Mouse (Mus musculus): ENCODE measurements around the gene Setd2. TPM values are rescaled to one million over a fixed set of nuclear protein-coding genes. Genes with fewer than 3 reads are reported as not detected.

Setd2 gene
- total and polyA plus RNA-seq, 3 experiments, result 28.2 to 105 (median 59.2) TPM

GRCm38 (mm10) chr9:110662844-110663243 is 130.4 kb downstream of the Setd2 start:
- H3K79me2 ChIP-seq (ENCODE audit: control insufficient read depth, insufficient read depth, low read length, poor library complexity), result peaks cover 41% of the 10 kb centered on the region
- DNase-seq (ENCODE audit: low read depth, low spot score), result no peak
- H3K27ac ChIP-seq (ENCODE audit: control insufficient read depth, low read depth, low read length), result no peak overlapping the region
- no peak overlapping the region for H3K4me3 ChIP-seq (ENCODE audit: control insufficient read depth in 1 of 2, insufficient read depth in 1 of 2, low read depth in 2 of 2, low read length in 2 of 2)
- no peak overlapping the region for H3K9ac ChIP-seq (ENCODE audit: control insufficient read depth, low read depth, low read length, poor library complexity, severe bottlenecking)
- peaks cover 15 to 21% of the 10 kb centered on the region in 2 experiments for H3K4me1 ChIP-seq (ENCODE audit: control insufficient read depth in 1 of 2, insufficient read depth in 2 of 2, low read length in 2 of 2)
- no peaks in the 10 kb centered on the region for H3K9me3 ChIP-seq (replicated peaks; ENCODE audit: insufficient read depth, low read length)
- peaks cover 0 to 34% of the 10 kb centered on the region in 2 experiments; a peak in 2 of 4 replicates for H3K36me3 ChIP-seq (ENCODE audit: control insufficient read depth in 1 of 2, insufficient read depth in 2 of 2, low read length in 2 of 2)
- H3K27me3 ChIP-seq (ENCODE audit: control insufficient read depth in 1 of 2, insufficient read depth in 2 of 2, low read length in 2 of 2), result no peaks in the 10 kb centered on the region
- no peak for TF ChIP-seq JUND (IDR thresholded peaks at IDR 0.05; ENCODE audit: low read depth, low read length)
- no peak for TF ChIP-seq NRF1 (IDR thresholded peaks at IDR 0.05; ENCODE audit: insufficient read depth, low read depth, low read length, poor library complexity, severe bottlenecking)
- TF ChIP-seq MAFK (IDR thresholded peaks at IDR 0.05; ENCODE audit: borderline replicate concordance, low read depth, low read length), result no peak
- TF ChIP-seq ZKSCAN1 (IDR thresholded peaks at IDR 0.05; ENCODE audit: low read depth, low read length), result no peak
- TF ChIP-seq POLR2AphosphoS5 (IDR thresholded peaks at IDR 0.05; ENCODE audit: borderline replicate concordance, low read depth, low read length), result no peak
- no peak for TF ChIP-seq USF1 (IDR thresholded peaks at IDR 0.05; ENCODE audit: low read depth, low read length)
- TF ChIP-seq MXI1 (IDR thresholded peaks at IDR 0.05; ENCODE audit: low read depth, low read length), result no peak
- TF ChIP-seq HCFC1 (IDR thresholded peaks at IDR 0.05; ENCODE audit: low read depth, low read length), result no peak
- no peak for TF ChIP-seq ZMIZ1 (IDR thresholded peaks at IDR 0.05; ENCODE audit: low read depth, low read length)
- TF ChIP-seq ZNF384 (IDR thresholded peaks at IDR 0.05; ENCODE audit: low read depth, low read length), result no peak
- no peak for TF ChIP-seq MAZ (IDR thresholded peaks at IDR 0.05; ENCODE audit: low read depth, low read length)
- no peak for TF ChIP-seq MEF2A (IDR thresholded peaks at IDR 0.05; ENCODE audit: extremely low read depth, insufficient replicate concordance, low read depth, low read length, poor library complexity, severe bottlenecking)
- TF ChIP-seq E2F4 (IDR thresholded peaks at IDR 0.05; ENCODE audit: borderline replicate concordance, low read depth, low read length), result no peak
- no peak for TF ChIP-seq UBTF (IDR thresholded peaks at IDR 0.05; ENCODE audit: borderline replicate concordance, insufficient read depth, low read depth, low read length)
- no peak for TF ChIP-seq NELFE (IDR thresholded peaks at IDR 0.05; ENCODE audit: low read depth, low read length)
- no peak for TF ChIP-seq SIN3A (IDR thresholded peaks at IDR 0.05; ENCODE audit: low read length)
- TF ChIP-seq ELF1 (IDR thresholded peaks at IDR 0.05; ENCODE audit: low read depth, low read length), result no peak
- no peak for TF ChIP-seq ZC3H11A (IDR thresholded peaks at IDR 0.05; ENCODE audit: low read depth, low read length)
- TF ChIP-seq KAT2A (conservative IDR thresholded peaks at IDR 0.05; ENCODE audit: low read depth, low read length), result no peak
- no peak for TF ChIP-seq TBP (IDR thresholded peaks at IDR 0.05; ENCODE audit: low read depth, low read length)

DNA sequence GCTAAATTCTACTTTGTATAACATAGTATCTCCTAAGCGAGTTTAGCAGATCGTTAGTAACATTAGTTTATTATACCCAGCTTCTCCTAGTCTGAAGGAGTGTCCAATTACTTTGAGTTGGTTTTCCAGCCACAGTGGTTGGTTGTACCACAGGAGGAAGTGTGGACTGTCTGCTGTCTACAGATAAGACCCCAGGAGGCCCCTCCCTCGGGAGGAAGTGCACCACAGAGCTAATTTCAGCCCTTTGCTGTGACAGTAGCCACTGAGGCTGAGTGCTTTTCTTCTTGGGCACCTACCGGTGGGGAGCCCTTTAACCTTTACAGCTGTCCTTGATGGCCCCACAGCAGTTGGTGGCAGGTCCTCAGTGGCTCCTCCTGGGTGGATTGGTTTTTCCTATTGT is 133.5 kb downstream of the Setd2 start:
- peaks cover 0 to 40% of the 10 kb centered on the region in 2 experiments; a peak in 2 of 4 replicates for H3K36me3 ChIP-seq (ENCODE audit: control insufficient read depth in 1 of 2, insufficient read depth in 2 of 2, low read length in 2 of 2)
- peaks cover 17 to 38% of the 10 kb centered on the region in 2 experiments for H3K4me1 ChIP-seq (ENCODE audit: control insufficient read depth in 1 of 2, insufficient read depth in 2 of 2, low read length in 2 of 2)
- H3K79me2 ChIP-seq (ENCODE audit: control insufficient read depth, insufficient read depth, low read length, poor library complexity), result peaks cover 20% of the 10 kb centered on the region
- no peaks in the 10 kb centered on the region for H3K9me3 ChIP-seq (replicated peaks; ENCODE audit: insufficient read depth, low read length)
- H3K27me3 ChIP-seq (ENCODE audit: control insufficient read depth in 1 of 2, insufficient read depth in 2 of 2, low read length in 2 of 2), result no peaks in the 10 kb centered on the region
- peak overlapping the region; percentile 64 for H3K27ac ChIP-seq (ENCODE audit: control insufficient read depth, low read depth, low read length)
- no peak overlapping the region for H3K9ac ChIP-seq (ENCODE audit: control insufficient read depth, low read depth, low read length, poor library complexity, severe bottlenecking)
- peak; percentile 94 for DNase-seq (ENCODE audit: low read depth, low spot score)
- H3K4me3 ChIP-seq (ENCODE audit: control insufficient read depth in 1 of 2, insufficient read depth in 1 of 2, low read depth in 2 of 2, low read length in 2 of 2), result 0 out of 4 replicates have a peak overlapping the region, but pooled peaks of 1 of the 2 experiments have one; percentile 14
- TF ChIP-seq TAL1 (IDR thresholded peaks at IDR 0.05; ENCODE audit: low read length), result peak; percentile 98
- TF ChIP-seq MAFK (IDR thresholded peaks at IDR 0.05; ENCODE audit: borderline replicate concordance, low read depth, low read length), result peak; percentile 51; the same call in 1 of the 2 replicates
- no peak for TF ChIP-seq HCFC1 (IDR thresholded peaks at IDR 0.05; ENCODE audit: low read depth, low read length)
- peak; percentile 78 for TF ChIP-seq SIN3A (IDR thresholded peaks at IDR 0.05; ENCODE audit: low read length)
- TF ChIP-seq CTCF (IDR thresholded peaks at IDR 0.05 in 2 of 3, conservative IDR thresholded peaks at IDR 0.05 in 1 of 3; ENCODE audit: control insufficient read depth in 1 of 3, insufficient read depth in 1 of 3, low read depth in 2 of 3, low read length in 3 of 3, poor library complexity in 1 of 3, severe bottlenecking in 1 of 3), result no peak
- peak; percentile 93 to 96 for TF ChIP-seq EP300 (IDR thresholded peaks at IDR 0.05; ENCODE audit: low read depth in 1 of 2, low read length in 2 of 2)
- peak; percentile 98 for TF ChIP-seq TCF12 (IDR thresholded peaks at IDR 0.05; ENCODE audit: low read depth, low read length)
- peak; percentile 96 for TF ChIP-seq RCOR1 (IDR thresholded peaks at IDR 0.05; ENCODE audit: low read depth, low read length)
- peak; percentile 87 for TF ChIP-seq MAZ (IDR thresholded peaks at IDR 0.05; ENCODE audit: low read depth, low read length)
- TF ChIP-seq MAX (IDR thresholded peaks at IDR 0.05; ENCODE audit: low read length), result no peak
- peak; percentile 97 for TF ChIP-seq GATA1 (IDR thresholded peaks at IDR 0.05; ENCODE audit: low read depth, low read length)
- 0 out of 2 replicates have a peak, but pooled peaks have one; percentile 15 for TF ChIP-seq BHLHE40 (IDR thresholded peaks at IDR 0.05; ENCODE audit: borderline replicate concordance, low read depth, low read length)
- TF ChIP-seq NRF1 (IDR thresholded peaks at IDR 0.05; ENCODE audit: insufficient read depth, low read depth, low read length, poor library complexity, severe bottlenecking), result no peak
- no peak for TF ChIP-seq USF2 (IDR thresholded peaks at IDR 0.05; ENCODE audit: borderline replicate concordance in 1 of 2, insufficient read depth in 1 of 2, low read depth in 1 of 2, low read length in 2 of 2)
- TF ChIP-seq KAT2A (conservative IDR thresholded peaks at IDR 0.05; ENCODE audit: low read depth, low read length), result no peak
- 0 out of 2 replicates have a peak, but pooled peaks have one; percentile 58 for TF ChIP-seq MEF2A (IDR thresholded peaks at IDR 0.05; ENCODE audit: extremely low read depth, insufficient replicate concordance, low read depth, low read length, poor library complexity, severe bottlenecking)

Data from MEL (cell line).